Mouse (Mus musculus) kidney, adult 2 months (tissue): ENCODE data around the gene Gsta3.

ENCODE experiments used
- CTCF ChIP-seq: fragments of 200-500 bp; conservative IDR thresholded peaks from 2 replicates; pipeline ENCODE4 v1.5.1; 2011; ENCODE audit warnings: low read depth, mild to moderate bottlenecking, control low read depth, low read length, moderate library complexity, mixed read lengths; ENCODE audit not compliant: insufficient read depth, insufficient read length
- POLR2A ChIP-seq: fragments of 200-500 bp; IDR thresholded peaks from one replicate; pipeline ENCODE4 v1.6.1; 2011; ENCODE audit warnings: low read depth, low read length, control low read depth

DNA sequence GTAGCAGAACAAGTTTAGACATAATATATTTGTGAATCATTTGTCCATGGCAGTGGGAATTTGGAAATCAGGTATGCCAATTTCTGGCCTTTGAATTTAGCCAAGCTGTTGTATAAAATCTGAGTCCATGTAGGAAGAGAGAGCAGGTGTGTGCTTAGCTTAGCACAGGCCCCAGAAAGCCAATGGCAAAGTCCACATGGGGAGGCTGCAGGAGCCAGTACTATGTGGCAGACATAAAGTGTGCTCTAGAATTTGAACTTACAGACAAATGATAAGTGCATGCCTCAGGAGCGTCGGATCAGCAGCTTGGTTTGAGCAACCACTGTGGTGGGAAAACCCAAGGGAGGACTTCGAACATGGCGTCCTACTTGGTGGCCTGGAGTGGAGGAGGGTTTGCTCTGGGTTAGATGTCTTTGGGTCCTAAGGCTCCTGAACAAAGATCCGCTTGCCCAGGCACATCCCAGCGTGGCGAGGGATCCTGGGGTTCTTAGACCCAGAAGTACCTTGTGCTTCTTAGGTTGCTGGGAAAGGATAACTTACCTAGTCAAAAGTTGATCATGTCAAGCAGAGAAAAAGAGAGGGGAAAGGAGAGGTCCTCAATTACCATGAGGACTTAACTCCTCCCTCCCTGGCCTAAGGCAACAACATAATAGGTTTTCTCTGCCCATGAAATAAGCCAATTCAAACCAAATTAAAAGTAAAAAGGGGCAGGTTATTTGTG, 15.4 kb downstream of the Gsta3 start:
- TF ChIP-seq POLR2A (no peak), CTCF (no peak)
